Mouse (Mus musculus): ENCODE results near the gene Camkmt. TPM values are rescaled to one million over a fixed set of nuclear protein-coding genes. Genes with fewer than 3 reads are reported as not detected.

Gene Camkmt
- total RNA-seq, 2 experiments from 2014 or later = 12.8 to 13.6 TPM

- Histone ChIP-seq H3K4me3 (no peak overlapping the region), H3K27ac (no peak overlapping the region)
- intact Hi-C loops (cut with DNase I) = loop anchor here (2.0 kb wide), 1 partner anchor 301 kb away; the partner anchor contains the start of gene Lrpprc
- no peak for TF ChIP-seq CTCF (IDR thresholded peaks at IDR 0.05)
- no peak for DNase-seq (ENCODE audit: extremely low spot score in 1 of 2, low spot score in 2 of 2)
These were observed 1.4 kb downstream of the Camkmt start for GRCm38 (mm10) chr17:85091762-85092161.

GRCm38 (mm10) chr17:85096396-85096795 is 6.0 kb downstream of the Camkmt start:
- no peak overlapping the region for H3K4me3 ChIP-seq
- TF ChIP-seq CTCF (IDR thresholded peaks at IDR 0.05) = no peak
- H3K27ac ChIP-seq = no peak overlapping the region
- no peak for DNase-seq (ENCODE audit: extremely low spot score in 1 of 2, low spot score in 2 of 2)
- intact Hi-C loops (cut with DNase I) = no loop called here

GRCm38 (mm10) chr17:85098677-85099323 is 8.4 kb downstream of the Camkmt start:
- Histone ChIP-seq H3K27ac (no peak overlapping the region), H3K4me3 (no peak overlapping the region)
- intact Hi-C loops (cut with DNase I) = no loop called here
- DNase-seq (ENCODE audit: extremely low spot score in 1 of 2, low spot score in 2 of 2) = no peak
- no peak for TF ChIP-seq CTCF (IDR thresholded peaks at IDR 0.05)

- intact Hi-C loops (cut with DNase I) = no loop called here
- no peak for TF ChIP-seq CTCF (IDR thresholded peaks at IDR 0.05)
- no peak for DNase-seq (ENCODE audit: extremely low spot score in 1 of 2, low spot score in 2 of 2)
These were observed 9.9 kb downstream of the Camkmt start for GRCm38 (mm10) chr17:85100232-85100631.

GRCm38 (mm10) chr17:85101751-85102150 is 11.4 kb downstream of the Camkmt start:
- TF ChIP-seq CTCF (IDR thresholded peaks at IDR 0.05) = no peak
- intact Hi-C loops (cut with DNase I) = no loop called here

More at GRCm38 (mm10) chr17:85100232-85100631, 9.9 kb downstream of the Camkmt start:
- H3K27ac ChIP-seq = no peak overlapping the region
- H3K4me3 ChIP-seq = no peak overlapping the region

GRCm38 (mm10) chr17:85103310-85103709 is 13.0 kb downstream of the Camkmt start:
- Histone ChIP-seq H3K27ac (no peak overlapping the region), H3K4me3 (no peak overlapping the region)
- no peak for TF ChIP-seq CTCF (IDR thresholded peaks at IDR 0.05)
- DNase-seq (ENCODE audit: extremely low spot score in 1 of 2, low spot score in 2 of 2) = no peak
- intact Hi-C loops (cut with DNase I) = no loop called here

More at GRCm38 (mm10) chr17:85101751-85102150, 11.4 kb downstream of the Camkmt start:
- no peak for DNase-seq (ENCODE audit: extremely low spot score in 1 of 2, low spot score in 2 of 2)
- no peak overlapping the region for H3K4me3 ChIP-seq
- no peak overlapping the region for H3K27ac ChIP-seq

GRCm38 (mm10) chr17:85110640-85111039 is 20.3 kb downstream of the Camkmt start:
- no peak for DNase-seq (ENCODE audit: extremely low spot score in 1 of 2, low spot score in 2 of 2)
- no peak for TF ChIP-seq CTCF (IDR thresholded peaks at IDR 0.05)
- intact Hi-C loops (cut with DNase I) = loop anchor here (5.0 to 10.0 kb wide), 2 partner anchors 273 to 954 kb away; no protein-coding TSS in a partner anchor
- H3K27ac ChIP-seq = no peak overlapping the region
- H3K4me3 ChIP-seq = no peak overlapping the region

- peak; percentile 22; the same call in 1 of the 2 replicates for TF ChIP-seq CTCF (IDR thresholded peaks at IDR 0.05)
- Histone ChIP-seq H3K4me3 (no peak overlapping the region), H3K27ac (no peak overlapping the region)
- intact Hi-C loops (cut with DNase I) = loop anchor here (5.0 to 10.0 kb wide), 2 partner anchors 276 to 951 kb away; no protein-coding TSS in a partner anchor
- no peak for DNase-seq (ENCODE audit: extremely low spot score in 1 of 2, low spot score in 2 of 2)
These were observed 23.1 kb downstream of the Camkmt start for GRCm38 (mm10) chr17:85113441-85113840.

- peak; percentile 59 to 74 for DNase-seq (ENCODE audit: extremely low spot score in 1 of 2, low spot score in 2 of 2)
- H3K4me3 ChIP-seq = no peak overlapping the region
- intact Hi-C loops (cut with DNase I) = loop anchor here (1.0 to 10.0 kb wide), 3 partner anchors 72 to 948 kb away; no protein-coding TSS in a partner anchor
- TF ChIP-seq CTCF (IDR thresholded peaks at IDR 0.05) = peak; percentile 90
- H3K27ac ChIP-seq = no peak overlapping the region
These were observed 26.3 kb downstream of the Camkmt start for GRCm38 (mm10) chr17:85116643-85117042.

GRCm38 (mm10) chr17:85138393-85138792 is 48.0 kb downstream of the Camkmt start:
- Histone ChIP-seq H3K27ac (no peak overlapping the region), H3K4me3 (no peak overlapping the region)
- TF ChIP-seq CTCF (IDR thresholded peaks at IDR 0.05) = no peak
- DNase-seq (ENCODE audit: extremely low spot score in 1 of 2, low spot score in 2 of 2) = no peak
- intact Hi-C loops (cut with DNase I) = no loop called here

GRCm38 (mm10) chr17:85141621-85142020 is 51.3 kb downstream of the Camkmt start:
- TF ChIP-seq CTCF (IDR thresholded peaks at IDR 0.05) = no peak
- DNase-seq (ENCODE audit: extremely low spot score in 1 of 2, low spot score in 2 of 2) = no peak
- intact Hi-C loops (cut with DNase I) = no loop called here
- no peak overlapping the region for H3K27ac ChIP-seq
- no peak overlapping the region for H3K4me3 ChIP-seq

GRCm38 (mm10) chr17:85142495-85143111 is 52.3 kb downstream of the Camkmt start:
- no peak overlapping the region for H3K27ac ChIP-seq
- intact Hi-C loops (cut with DNase I) = no loop called here
- DNase-seq (ENCODE audit: extremely low spot score in 1 of 2, low spot score in 2 of 2) = no peak
- no peak overlapping the region for H3K4me3 ChIP-seq
- TF ChIP-seq CTCF (IDR thresholded peaks at IDR 0.05) = no peak

Data from left cerebral cortex, adult 2 months (tissue).